Mouse (Mus musculus) R1 (cell line): ENCODE results near the gene Tlr11.

ENCODE experiments used
- DNase-seq: peaks from one replicate; pipeline ENCODE4 v3.0.0-alpha.2; 2018; ENCODE audit warnings: low read depth, low spot score

Tlr11 gene

DNA sequence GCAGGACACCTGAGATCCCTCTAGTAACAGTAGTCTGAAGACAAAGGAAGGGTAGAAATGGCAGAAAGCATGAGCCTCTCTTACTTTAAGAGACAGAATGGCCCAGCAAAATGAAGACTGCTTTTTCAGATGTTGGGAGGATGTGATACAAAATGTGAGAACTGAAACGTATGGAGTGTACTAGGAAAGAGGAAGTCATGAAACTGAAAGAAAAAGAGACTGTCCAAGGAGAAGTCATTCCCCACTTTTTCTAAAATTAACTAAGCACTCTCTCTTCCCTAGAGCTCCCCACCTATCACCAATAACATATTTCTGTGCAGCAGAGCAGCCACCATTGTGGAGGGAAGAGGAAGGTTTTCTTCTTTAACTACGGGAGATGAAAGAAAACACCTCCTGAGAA, at the start of gene Tlr11:
Gene Tlr11 (plus strand): TSS at position 322 of the 400 bp plus-strand sequence.
- no peak for DNase-seq

DNA sequence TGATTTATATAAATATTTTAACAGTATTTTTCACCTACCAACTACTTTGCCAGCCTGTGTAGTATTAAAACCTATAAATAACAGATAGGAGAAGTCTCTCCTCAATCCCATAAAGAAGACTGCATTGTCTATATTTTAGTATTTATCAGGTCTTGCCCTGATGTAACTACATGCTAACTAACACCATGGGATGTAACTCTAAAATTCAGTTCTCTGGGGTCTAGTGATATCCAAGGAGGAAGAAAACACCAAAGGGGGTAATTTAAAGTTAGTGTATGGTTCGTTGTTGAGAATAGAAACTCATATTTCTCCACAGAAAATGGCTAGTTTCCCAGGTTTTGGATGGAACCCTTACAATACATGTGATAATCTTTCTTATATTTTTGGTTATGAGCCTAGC, 31.1 kb upstream of the Tlr11 start, which contains the start of gene Olfr734:
Gene Olfr734 (minus strand): TSS at position 101 of the 400 bp plus-strand sequence.
- DNase-seq = no peak

DNA sequence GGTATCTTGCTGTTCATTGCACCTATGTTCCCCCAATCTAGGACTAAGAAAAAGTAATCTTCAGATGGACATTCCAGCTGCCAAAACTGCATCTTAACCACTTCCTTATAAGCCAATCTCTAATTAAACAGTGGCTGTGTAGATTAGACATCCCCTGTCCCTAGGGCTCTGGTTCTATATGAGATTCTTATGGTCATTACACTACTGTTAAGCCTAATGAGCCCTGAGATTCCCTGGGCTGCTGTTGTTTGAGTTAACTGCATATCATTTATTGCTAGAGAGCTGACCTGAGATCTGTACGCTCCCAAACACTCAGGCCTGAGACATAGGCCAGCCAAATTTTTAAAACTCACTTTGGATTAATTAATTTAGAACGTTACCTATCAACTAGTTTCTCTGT, 8.9 kb upstream of the Tlr11 start, which contains the start of gene Olfr735:
Gene Olfr735 (minus strand): TSS at position 77 of the 400 bp plus-strand sequence.
- no peak for DNase-seq

DNA sequence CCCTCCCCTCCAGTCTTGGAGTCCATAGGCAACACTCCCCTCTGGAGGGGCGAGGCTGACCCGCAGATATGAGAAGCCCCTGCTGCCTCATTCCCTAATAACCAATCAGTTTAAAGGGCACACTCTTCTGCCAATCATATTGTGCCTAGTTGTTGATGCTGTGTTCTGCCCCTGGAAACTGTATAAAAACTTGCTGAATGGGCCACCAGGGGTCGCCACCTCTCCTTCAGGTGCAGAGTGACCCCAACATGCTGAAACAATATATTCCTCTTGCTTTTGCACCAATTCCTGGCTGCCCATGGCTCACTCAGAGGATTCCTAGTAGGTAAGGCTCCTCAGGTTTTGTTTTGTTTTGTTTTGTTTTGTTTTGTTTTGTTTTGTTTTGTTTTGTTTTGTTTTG, 5.3 kb upstream of the Tlr11 start:
- peak; percentile 81 for DNase-seq

DNA sequence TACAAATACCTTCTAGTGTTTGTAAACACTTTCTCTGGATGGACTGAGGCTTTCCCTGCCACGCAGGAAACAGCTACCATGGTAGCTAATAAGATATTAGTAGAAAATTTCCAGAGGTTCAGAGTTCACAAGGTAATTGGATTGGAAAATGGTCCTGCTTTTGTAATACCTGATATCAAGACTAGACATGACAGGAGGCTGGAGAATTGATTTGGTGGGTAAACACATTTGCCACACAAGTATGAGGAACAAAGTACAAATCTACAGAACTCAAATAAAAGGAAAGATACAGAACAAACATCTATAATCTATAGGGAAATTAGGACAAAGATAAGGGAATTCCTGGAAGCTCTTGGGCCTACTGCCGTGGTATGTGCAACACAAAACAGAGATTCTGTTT, 989 bp upstream of the Tlr11 start:
- no peak for DNase-seq

DNA sequence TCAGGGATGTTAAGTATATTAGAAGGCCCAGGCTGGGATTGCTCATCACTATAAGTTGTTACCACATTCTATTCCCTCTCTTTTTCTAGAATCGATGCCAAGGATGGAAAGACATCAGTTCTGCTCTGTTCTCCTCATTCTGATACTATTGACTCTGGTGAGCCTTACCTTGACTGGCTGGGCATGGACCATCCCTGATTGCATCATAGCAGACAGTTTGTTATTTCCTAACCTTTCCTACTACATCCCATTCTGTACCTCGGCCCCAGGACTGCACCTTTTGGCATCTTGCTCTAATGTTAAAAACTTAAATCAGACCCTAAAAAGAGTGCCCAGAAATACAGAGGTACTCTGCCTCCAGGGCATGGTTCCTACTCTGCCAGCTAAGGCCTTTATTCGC, 2.8 kb downstream of the Tlr11 start:
- DNase-seq = no peak

DNA sequence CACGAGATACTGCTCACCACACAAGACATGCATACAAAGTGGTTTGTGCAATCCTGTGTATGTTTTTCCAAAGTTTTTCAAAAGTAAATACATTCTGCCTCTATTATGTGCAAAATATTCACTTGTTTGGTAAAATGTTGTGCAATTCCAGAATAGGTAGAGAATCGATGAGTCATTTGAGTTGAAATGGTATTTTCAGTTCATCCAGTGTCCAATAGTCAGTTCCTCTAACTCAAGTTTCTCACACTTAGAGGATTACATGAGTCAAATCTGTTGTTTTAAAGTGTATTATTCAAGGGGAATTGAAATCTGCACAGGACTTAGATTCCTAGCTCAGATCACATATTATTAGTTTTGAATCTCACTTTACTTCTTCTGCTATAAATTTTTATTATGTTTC, 5.8 kb downstream of the Tlr11 start:
- DNase-seq = no peak

DNA sequence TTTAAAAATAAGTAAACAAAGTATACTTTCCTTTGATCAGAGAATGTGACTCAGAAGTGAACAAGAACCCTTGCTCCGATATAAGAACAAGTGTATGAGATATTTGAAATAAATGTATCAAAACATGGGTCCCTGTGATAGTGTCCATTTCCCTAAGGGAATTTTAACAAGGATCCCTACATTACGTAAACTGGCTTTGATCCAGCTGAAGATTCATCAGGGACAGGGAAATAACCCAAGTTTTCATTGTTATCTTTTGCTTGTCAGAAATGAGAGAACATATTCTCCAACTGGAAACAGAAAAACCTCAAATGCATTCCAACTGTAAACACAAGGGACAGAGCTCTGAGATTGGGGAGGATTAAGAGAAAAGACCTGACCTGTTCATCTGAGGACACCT, 23.1 kb downstream of the Tlr11 start, which contains the start of gene Olfr736:
Gene Olfr736 (plus strand): TSS at position 301 of the 400 bp plus-strand sequence.
- DNase-seq = no peak

DNA sequence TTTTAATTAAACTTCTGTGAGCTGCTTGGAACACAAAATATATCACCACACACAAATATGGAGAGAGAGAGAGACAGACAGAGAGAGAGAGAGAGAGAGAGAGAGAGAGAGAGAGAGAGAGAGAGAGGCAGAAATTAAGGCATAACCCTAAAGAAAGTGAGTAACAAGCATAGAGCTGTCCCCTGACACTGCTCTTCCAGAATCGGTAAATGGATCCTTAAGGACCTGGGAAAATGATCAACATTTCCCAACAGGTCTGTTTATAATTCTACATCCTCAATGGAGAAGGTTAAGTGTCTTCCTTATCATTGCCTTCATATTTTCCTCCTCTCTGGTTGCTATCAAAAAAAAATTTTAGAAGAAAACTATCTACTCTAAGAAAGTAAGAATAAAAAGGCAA, 49.6 kb downstream of the Tlr11 start, which contains the start of gene Olfr738:
Gene Olfr738 (plus strand): TSS at position 301 of the 400 bp plus-strand sequence.
- no peak for DNase-seq
